11 mouse cellular contexts compared by ENCODE assay signal in the genomic region with DNA sequence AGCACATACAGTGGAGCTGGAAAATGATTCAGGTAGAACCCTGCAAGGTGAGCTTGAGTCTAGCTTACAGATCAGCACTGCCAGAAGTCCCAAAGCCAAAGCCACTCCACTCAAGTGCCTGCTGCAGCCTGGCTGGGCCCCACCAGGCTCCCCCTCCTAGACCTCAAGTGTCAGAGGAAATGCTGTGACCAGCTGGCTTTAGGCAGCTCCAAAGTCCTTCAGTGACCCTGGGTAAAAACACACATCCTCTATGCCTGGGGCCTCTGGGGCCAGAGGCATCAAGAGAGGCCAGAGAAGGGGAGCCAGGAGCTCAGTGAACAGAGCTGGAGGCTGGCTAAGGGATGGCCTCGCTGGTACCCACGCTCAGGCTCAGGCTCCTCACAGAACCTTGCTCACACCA. TPM values are rescaled to one million over a fixed set of nuclear protein-coding genes. Genes with fewer than 3 reads are reported as not detected.
A peak's percentile ranks its signal among the peaks of the same experiment; 100 is the strongest.
DNase-seq lines count a peak whose midpoint lies in the region; ATAC-seq lines count a peak whose summit lies in the region.
"Had no signal": no experiment of that assay in that cellular context is flagged by ENCODE, and none has a peak within 500 bp of the region (broad histone marks: within the 10 kb centered on the region; RNA-seq: fewer than 3 reads in every experiment).

No protein-coding gene starts in this region.

- H3K36me3 ChIP-seq in forebrain, embryonic 13.5 days (ENCODE audit: poor library complexity, severe bottlenecking), result no peaks in the 10 kb centered on the region
- H3K36me3 ChIP-seq in forebrain, embryonic 12.5 days (replicated peaks), result no peaks in the 10 kb centered on the region
- no peaks in the 10 kb centered on the region for H3K36me3 ChIP-seq in liver, embryonic 16.5 days (ENCODE audit: control insufficient read depth, insufficient read depth)
- no peaks in the 10 kb centered on the region for H3K36me3 ChIP-seq in liver, embryonic 11.5 days (ENCODE audit: control insufficient read depth, insufficient read depth, low read length)
- H3K36me3 ChIP-seq in intestine, embryonic 15.5 days, result no peaks in the 10 kb centered on the region

- peaks cover 94% of the 10 kb centered on the region for H3K4me1 ChIP-seq in forebrain, embryonic 13.5 days
- peaks cover 81% of the 10 kb centered on the region for H3K4me1 ChIP-seq in forebrain, embryonic 12.5 days
- H3K4me1 ChIP-seq in liver, embryonic 16.5 days (ENCODE audit: control insufficient read depth, low read depth, low read length), result no peaks in the 10 kb centered on the region
- peaks cover 8% of the 10 kb centered on the region; the same call in 1 of the 2 replicates for H3K4me1 ChIP-seq in liver, embryonic 11.5 days (replicated peaks; ENCODE audit: control insufficient read depth, insufficient read depth, low read length)
- H3K4me1 ChIP-seq in intestine, embryonic 15.5 days (replicated peaks), result peaks cover 93% of the 10 kb centered on the region

- no peaks in the 10 kb centered on the region for H3K27me3 ChIP-seq in forebrain, embryonic 13.5 days
- 0 out of 2 replicates have a peak, but pooled peaks cover 11% of the 10 kb centered on the region for H3K27me3 ChIP-seq in forebrain, embryonic 12.5 days
- no peaks in the 10 kb centered on the region for H3K27me3 ChIP-seq in liver, embryonic 16.5 days (ENCODE audit: control insufficient read depth, insufficient read depth, low read depth, low read length)
- peaks cover 6% of the 10 kb centered on the region; the same call in 1 of the 2 replicates for H3K27me3 ChIP-seq in liver, embryonic 11.5 days (replicated peaks; ENCODE audit: control insufficient read depth, insufficient read depth, low read length)
- H3K27me3 ChIP-seq in intestine, embryonic 15.5 days (replicated peaks), result no peaks in the 10 kb centered on the region

- no peak overlapping the region; the same call in 1 of the 2 replicates for H3K9ac ChIP-seq in forebrain, embryonic 13.5 days
- no peak overlapping the region for H3K9ac ChIP-seq in forebrain, embryonic 12.5 days
- H3K9ac ChIP-seq in liver, embryonic 16.5 days (ENCODE audit: low read depth, low read length), result no peak overlapping the region
- no peak overlapping the region for H3K9ac ChIP-seq in liver, embryonic 11.5 days (ENCODE audit: low read depth, low read length)
- H3K9ac ChIP-seq in intestine, embryonic 15.5 days, result 0 out of 2 replicates have a peak overlapping the region, but pooled peaks have one; percentile 2
- H3K9ac ChIP-seq: liver, postnatal 0 days had no signal

- H3K9me3 ChIP-seq in forebrain, embryonic 13.5 days (replicated peaks), result no peaks in the 10 kb centered on the region
- H3K9me3 ChIP-seq in forebrain, embryonic 12.5 days, result no peaks in the 10 kb centered on the region
- H3K9me3 ChIP-seq in liver, embryonic 16.5 days (replicated peaks; ENCODE audit: control insufficient read depth, low read length), result no peaks in the 10 kb centered on the region
- no peaks in the 10 kb centered on the region for H3K9me3 ChIP-seq in liver, embryonic 11.5 days (ENCODE audit: control insufficient read depth, low read length)
- H3K9me3 ChIP-seq in intestine, embryonic 15.5 days, result no peaks in the 10 kb centered on the region

- ATAC-seq in forebrain, embryonic 13.5 days, result no peak
- no peak for ATAC-seq in forebrain, embryonic 12.5 days (ENCODE audit: low FRiP score)
- ATAC-seq in liver, embryonic 16.5 days (ENCODE audit: low read depth), result 0 out of 2 replicates have a peak, but pooled peaks have one; percentile 7
- no peak for ATAC-seq in liver, embryonic 11.5 days (replicated peaks; ENCODE audit: low FRiP score)
- 0 out of 2 replicates have a peak, but pooled peaks have one; percentile 6 for ATAC-seq in intestine, embryonic 15.5 days
- ATAC-seq in megakaryocyte progenitor cell, adult 5-6 weeks (replicated peaks; ENCODE audit: poor library complexity), result 0 out of 2 replicates have a peak, but pooled peaks have one; percentile 10
- ATAC-seq: liver, postnatal 0 days had no signal

- H3K4me2 ChIP-seq in forebrain, embryonic 13.5 days, result no peak overlapping the region
- H3K4me2 ChIP-seq in forebrain, embryonic 12.5 days, result no peak overlapping the region
- H3K4me2 ChIP-seq in liver, embryonic 16.5 days (ENCODE audit: low read depth, low read length), result no peak overlapping the region
- H3K4me2 ChIP-seq in liver, embryonic 11.5 days, result no peak overlapping the region
- 0 out of 2 replicates have a peak overlapping the region, but pooled peaks have one; percentile 15 for H3K4me2 ChIP-seq in intestine, embryonic 15.5 days (replicated peaks)

- DNase-seq in liver, embryonic 11.5 days (ENCODE audit: low spot score), result no peak
- DNase-seq in cerebellum, adult 8-10 months, result no peak
- DNase-seq in adrenal gland, adult 2 months, result no peak
- DNase-seq: gastrocnemius, postnatal 25 days; liver, postnatal 0 days had no signal

- 24% methylated on average over 2 of the region's 2 CpGs for WGBS in forebrain, embryonic 13.5 days
- 19% methylated on average over 2 of the region's 2 CpGs for WGBS in forebrain, embryonic 12.5 days
- 17% methylated on average over 2 of the region's 2 CpGs for whole genome bisulfite sequencing in liver, embryonic 16.5 days (ENCODE audit: insufficient replicate concordance)
- WGBS in liver, embryonic 11.5 days, result 30% methylated on average over 2 of the region's 2 CpGs
- 31% methylated on average over 2 of the region's 2 CpGs for WGBS in intestine, embryonic 15.5 days

- 0 out of 2 replicates have a peak overlapping the region, but pooled peaks have one; percentile 57 for H3K27ac ChIP-seq in forebrain, embryonic 13.5 days
- no peak overlapping the region for H3K27ac ChIP-seq in forebrain, embryonic 12.5 days
- no peak overlapping the region for H3K27ac ChIP-seq in liver, embryonic 16.5 days (ENCODE audit: low read length)
- H3K27ac ChIP-seq in liver, embryonic 11.5 days (ENCODE audit: low read depth, low read length), result no peak overlapping the region
- H3K27ac ChIP-seq in intestine, embryonic 15.5 days, result no peak overlapping the region
- H3K27ac ChIP-seq: layer of hippocampus, adult 2 months had no signal

- H3K4me3 ChIP-seq in forebrain, embryonic 13.5 days, result no peak overlapping the region
- no peak overlapping the region for H3K4me3 ChIP-seq in forebrain, embryonic 12.5 days (replicated peaks)
- H3K4me3 ChIP-seq in liver, embryonic 16.5 days (ENCODE audit: low read depth, low read length), result no peak overlapping the region
- H3K4me3 ChIP-seq in liver, embryonic 11.5 days (ENCODE audit: low read depth, low read length), result no peak overlapping the region
- no peak overlapping the region for H3K4me3 ChIP-seq in intestine, embryonic 15.5 days (replicated peaks)
- H3K4me3 ChIP-seq: layer of hippocampus, adult 2 months had no signal

RNA-seq across cellular contexts. Expression of a gene that starts 25.9 kb away (rescaled TPM):
- 4.6 and 5.3 TPM in 2 replicates for polyA plus RNA-seq in forebrain, embryonic 13.5 days (2015; fragmentation: Nextera tagmentation; extraction: Ambion mirVana)
- polyA plus RNA-seq in forebrain, embryonic 12.5 days (2016; fragmentation: Nextera tagmentation; extraction: Ambion mirVana), result 3.7 and 4.7 TPM in 2 replicates
- polyA plus RNA-seq in liver, embryonic 16.5 days (2015; fragmentation: Nextera tagmentation; extraction: Ambion mirVana), result 0.13 and 0.14 TPM in 2 replicates
- polyA plus RNA-seq in liver, embryonic 11.5 days (2014; fragmentation: Nextera tagmentation; extraction: Ambion mirVana), result 0.95 and 1.2 TPM in 2 replicates
- polyA plus RNA-seq in intestine, embryonic 15.5 days (2015; fragmentation: Nextera tagmentation; extraction: Ambion mirVana), result 5.6 and 5.9 TPM in 2 replicates
- 0.17 and 0.32 TPM in 2 replicates for total RNA-seq in megakaryocyte progenitor cell, adult 5-6 weeks (2015)
- 0.12 and 0.24 TPM in 2 replicates for total RNA-seq in megakaryocyte progenitor cell, adult 5-6 weeks (2017)
- total RNA-seq in adrenal gland, adult 2 months (2021), result 10 to 100 TPM; 67.5 to 90.3 TPM
- polyA plus RNA-seq in adrenal gland, adult 2 months (2012; rRNA removed), result 90.3 and 91.4 TPM in 2 replicates

RNA-seq across cellular contexts. Expression of a gene that starts 31.7 kb away (rescaled TPM):
- not detected in 2 replicates for polyA plus RNA-seq in forebrain, embryonic 13.5 days (2015; fragmentation: Nextera tagmentation; extraction: Ambion mirVana)
- 0.34 TPM in 1 of 2 replicates, not detected in the other for polyA plus RNA-seq in forebrain, embryonic 12.5 days (2016; fragmentation: Nextera tagmentation; extraction: Ambion mirVana)
- 0.68 and 1.0 TPM in 2 replicates for polyA plus RNA-seq in liver, embryonic 16.5 days (2015; fragmentation: Nextera tagmentation; extraction: Ambion mirVana)
- polyA plus RNA-seq in liver, embryonic 11.5 days (2014; fragmentation: Nextera tagmentation; extraction: Ambion mirVana), result not detected in 2 replicates
- polyA plus RNA-seq in intestine, embryonic 15.5 days (2015; fragmentation: Nextera tagmentation; extraction: Ambion mirVana), result 0.55 and 0.95 TPM in 2 replicates
- 2.0 and 5.3 TPM in 2 replicates for total RNA-seq in megakaryocyte progenitor cell, adult 5-6 weeks (2015)
- 2.5 and 2.9 TPM in 2 replicates for total RNA-seq in megakaryocyte progenitor cell, adult 5-6 weeks (2017)
- 1 to 10 TPM; 2.7 to 9.0 TPM for total RNA-seq in adrenal gland, adult 2 months (2021)
- polyA plus RNA-seq in adrenal gland, adult 2 months (2012; rRNA removed), result 3.3 and 3.8 TPM in 2 replicates

Comparison
In these comparisons a context has a peak if more than half of its experiments do, and no peak if none do; other contexts are left out.
1. ATAC-seq: peak in liver, embryonic 16.5 days (single experiment), intestine, embryonic 15.5 days (single experiment) and megakaryocyte progenitor cell, adult 5-6 weeks (single experiment); none in forebrain, embryonic 13.5 days (single experiment), forebrain, embryonic 12.5 days (single experiment) and liver, embryonic 11.5 days (single experiment).
2. RNA of a gene that starts 25.9 kb away (polyA plus RNA-seq): 90.3 to 91.4 TPM in adrenal gland, adult 2 months; 5.6 to 5.9 TPM in intestine, embryonic 15.5 days, 4.6 to 5.3 TPM in forebrain, embryonic 13.5 days, 3.7 to 4.7 TPM in forebrain, embryonic 12.5 days, 0.95 to 1.2 TPM in liver, embryonic 11.5 days and 0.13 to 0.14 TPM in liver, embryonic 16.5 days; every median in the first group is over 10 times any median in the second.